Mouse (Mus musculus): ENCODE data around the gene Asap2. TPM values are rescaled to one million over a fixed set of nuclear protein-coding genes. Genes with fewer than 3 reads are reported as not detected.

Asap2 gene
- polyA plus RNA-seq, 1 experiment: 5.6 TPM

- Histone ChIP-seq H3K79me2 (ENCODE audit: control insufficient read depth, insufficient read depth) (peaks cover 26% of the 10 kb centered on the region), H3K79me3 (ENCODE audit: low read depth) (peaks cover 3% of the 10 kb centered on the region), H3K4me3 (ENCODE audit: insufficient read depth, poor library complexity, severe bottlenecking) (no peak overlapping the region), H3K27me3 (ENCODE audit: control insufficient read depth, insufficient read depth, insufficient read length) (no peaks in the 10 kb centered on the region), H3ac (ENCODE audit: control insufficient read depth, insufficient read length, low read depth) (no peak overlapping the region), H3K36me3 (ENCODE audit: control insufficient read depth, insufficient read depth) (no peaks in the 10 kb centered on the region)
- TF ChIP-seq MAX (IDR thresholded peaks at IDR 0.05) (no peak), CEBPB (IDR thresholded peaks at IDR 0.05; ENCODE audit: low read depth) (no peak), CTCF (IDR thresholded peaks at IDR 0.05; ENCODE audit: control insufficient read depth, insufficient read depth, insufficient read length) (no peak), MYOD1 (IDR thresholded peaks at IDR 0.05; ENCODE audit: control insufficient read depth, insufficient read length, low read depth) (no peak), USF1 (IDR thresholded peaks at IDR 0.05; ENCODE audit: low read depth) (no peak), MYOG (IDR thresholded peaks at IDR 0.05; ENCODE audit: control insufficient read depth, extremely low read depth, insufficient read length) (no peak), FOSL1 (IDR thresholded peaks at IDR 0.05; ENCODE audit: insufficient read depth, low read length, poor library complexity, severe bottlenecking) (no peak)
Measured at GRCm38 (mm10) chr12:21166884-21167575, 176.8 kb downstream of the Asap2 start.

GRCm38 (mm10) chr12:21167741-21168140 lies 177.5 kb downstream of the Asap2 start:
- no peak overlapping the region for H3K4me3 ChIP-seq (ENCODE audit: insufficient read depth, poor library complexity, severe bottlenecking)
- no peaks in the 10 kb centered on the region for H3K27me3 ChIP-seq (ENCODE audit: control insufficient read depth, insufficient read depth, insufficient read length)
- no peaks in the 10 kb centered on the region for H3K36me3 ChIP-seq (ENCODE audit: control insufficient read depth, insufficient read depth)
- peaks cover 3% of the 10 kb centered on the region for H3K79me3 ChIP-seq (ENCODE audit: low read depth)
- no peak overlapping the region for H3ac ChIP-seq (ENCODE audit: control insufficient read depth, insufficient read length, low read depth)
- H3K79me2 ChIP-seq (ENCODE audit: control insufficient read depth, insufficient read depth): peaks cover 20% of the 10 kb centered on the region
- TF ChIP-seq CEBPB (IDR thresholded peaks at IDR 0.05; ENCODE audit: low read depth): no peak
- TF ChIP-seq CTCF (IDR thresholded peaks at IDR 0.05; ENCODE audit: control insufficient read depth, insufficient read depth, insufficient read length): no peak
- no peak for TF ChIP-seq MAX (IDR thresholded peaks at IDR 0.05)
- no peak for TF ChIP-seq MYOD1 (IDR thresholded peaks at IDR 0.05; ENCODE audit: control insufficient read depth, insufficient read length, low read depth)
- no peak for TF ChIP-seq USF1 (IDR thresholded peaks at IDR 0.05; ENCODE audit: low read depth)

- Histone ChIP-seq H3K36me3 (ENCODE audit: control insufficient read depth, insufficient read depth) (no peaks in the 10 kb centered on the region), H3K79me3 (ENCODE audit: low read depth) (peaks cover 3% of the 10 kb centered on the region), H3K79me2 (ENCODE audit: control insufficient read depth, insufficient read depth) (peaks cover 18% of the 10 kb centered on the region), H3K27me3 (ENCODE audit: control insufficient read depth, insufficient read depth, insufficient read length) (no peaks in the 10 kb centered on the region), H3ac (ENCODE audit: control insufficient read depth, insufficient read length, low read depth) (no peak overlapping the region), H3K4me3 (ENCODE audit: insufficient read depth, poor library complexity, severe bottlenecking) (no peak overlapping the region)
- TF ChIP-seq FOSL1 (IDR thresholded peaks at IDR 0.05; ENCODE audit: insufficient read depth, low read length, poor library complexity, severe bottlenecking) (no peak), MYOG (IDR thresholded peaks at IDR 0.05; ENCODE audit: control insufficient read depth, extremely low read depth, insufficient read length) (no peak), CTCF (IDR thresholded peaks at IDR 0.05; ENCODE audit: control insufficient read depth, insufficient read depth, insufficient read length) (no peak), CEBPB (IDR thresholded peaks at IDR 0.05; ENCODE audit: low read depth) (no peak), MAX (IDR thresholded peaks at IDR 0.05) (no peak)
Measured at GRCm38 (mm10) chr12:21168149-21168548, 177.9 kb downstream of the Asap2 start.

DNA sequence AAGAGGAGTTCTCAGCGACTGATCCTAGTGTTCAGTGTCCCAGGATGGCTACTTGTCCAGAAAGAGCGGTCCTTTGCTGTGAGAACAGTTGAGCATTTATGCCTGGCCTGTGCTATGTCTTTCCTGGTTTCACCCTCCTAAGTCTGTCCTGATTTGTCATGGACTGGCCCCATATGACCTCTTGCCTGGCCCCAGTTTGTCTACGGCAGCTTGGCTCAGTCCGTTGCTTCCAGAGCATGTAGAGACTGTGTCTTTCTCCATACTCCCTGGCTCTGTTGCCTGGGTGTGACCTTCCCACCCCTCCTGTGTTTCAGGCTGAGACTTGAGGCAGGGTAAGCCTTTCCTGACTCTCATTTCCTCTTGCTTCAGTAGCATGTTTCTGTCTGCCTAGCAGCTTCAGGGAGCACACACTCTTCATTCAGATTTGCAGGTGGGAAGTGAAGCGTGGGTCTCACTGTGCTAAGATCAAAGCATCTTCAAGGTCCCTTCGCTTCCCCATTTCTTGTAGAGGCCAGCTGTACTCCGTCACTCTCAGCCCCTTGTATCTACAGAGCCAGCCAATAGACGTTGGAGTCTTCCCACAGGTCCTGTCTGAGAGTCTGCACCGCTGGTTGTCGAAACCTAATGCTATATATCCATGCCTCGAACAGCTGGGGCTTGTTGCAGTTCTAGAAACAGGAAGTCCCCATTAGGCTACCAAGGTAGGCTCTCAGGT lies 181.7 kb downstream of the Asap2 start:
- Histone ChIP-seq H3K36me3 (ENCODE audit: control insufficient read depth, insufficient read depth) (no peaks in the 10 kb centered on the region), H3K27me3 (ENCODE audit: control insufficient read depth, insufficient read depth, insufficient read length) (no peaks in the 10 kb centered on the region)
- no peak for TF ChIP-seq FOSL1 (IDR thresholded peaks at IDR 0.05; ENCODE audit: insufficient read depth, low read length, poor library complexity, severe bottlenecking)
- TF ChIP-seq CTCF (IDR thresholded peaks at IDR 0.05; ENCODE audit: control insufficient read depth, insufficient read depth, insufficient read length): no peak
- TF ChIP-seq MAX (IDR thresholded peaks at IDR 0.05): no peak
- no peak for TF ChIP-seq USF1 (IDR thresholded peaks at IDR 0.05; ENCODE audit: low read depth)
- TF ChIP-seq CEBPB (IDR thresholded peaks at IDR 0.05; ENCODE audit: low read depth): no peak
- TF ChIP-seq MYOG (IDR thresholded peaks at IDR 0.05; ENCODE audit: control insufficient read depth, extremely low read depth, insufficient read length): no peak
- TF ChIP-seq MYOD1 (IDR thresholded peaks at IDR 0.05; ENCODE audit: control insufficient read depth, insufficient read length, low read depth): no peak

GRCm38 (mm10) chr12:21173847-21174412 lies 183.7 kb downstream of the Asap2 start:
- no peaks in the 10 kb centered on the region for H3K79me3 ChIP-seq (ENCODE audit: low read depth)
- H3K27me3 ChIP-seq (ENCODE audit: control insufficient read depth, insufficient read depth, insufficient read length): no peaks in the 10 kb centered on the region
- no peak overlapping the region for H3ac ChIP-seq (ENCODE audit: control insufficient read depth, insufficient read length, low read depth)
- no peak overlapping the region for H3K4me3 ChIP-seq (ENCODE audit: insufficient read depth, poor library complexity, severe bottlenecking)
- no peak for TF ChIP-seq FOSL1 (IDR thresholded peaks at IDR 0.05; ENCODE audit: insufficient read depth, low read length, poor library complexity, severe bottlenecking)
- H3K79me2 ChIP-seq (ENCODE audit: control insufficient read depth, insufficient read depth): no peaks in the 10 kb centered on the region
- H3K36me3 ChIP-seq (ENCODE audit: control insufficient read depth, insufficient read depth): no peaks in the 10 kb centered on the region

More for the DNA sequence above, 181.7 kb downstream of the Asap2 start:
- Histone ChIP-seq H3K79me3 (ENCODE audit: low read depth) (no peaks in the 10 kb centered on the region), H3K4me3 (ENCODE audit: insufficient read depth, poor library complexity, severe bottlenecking) (no peak overlapping the region), H3ac (ENCODE audit: control insufficient read depth, insufficient read length, low read depth) (no peak overlapping the region), H3K79me2 (ENCODE audit: control insufficient read depth, insufficient read depth) (peaks cover 9% of the 10 kb centered on the region)

Measured in C2C12 (cell line).